Mouse (Mus musculus): ENCODE measurements around the gene Lrrc73. TPM values are rescaled to one million over a fixed set of nuclear protein-coding genes. Genes with fewer than 3 reads are reported as not detected.

Gene Lrrc73
- polyA plus RNA-seq (2015; fragmentation: Nextera tagmentation; extraction: Ambion mirVana) = 0.08 TPM in 1 of 2 replicates, not detected in the other

DNA sequence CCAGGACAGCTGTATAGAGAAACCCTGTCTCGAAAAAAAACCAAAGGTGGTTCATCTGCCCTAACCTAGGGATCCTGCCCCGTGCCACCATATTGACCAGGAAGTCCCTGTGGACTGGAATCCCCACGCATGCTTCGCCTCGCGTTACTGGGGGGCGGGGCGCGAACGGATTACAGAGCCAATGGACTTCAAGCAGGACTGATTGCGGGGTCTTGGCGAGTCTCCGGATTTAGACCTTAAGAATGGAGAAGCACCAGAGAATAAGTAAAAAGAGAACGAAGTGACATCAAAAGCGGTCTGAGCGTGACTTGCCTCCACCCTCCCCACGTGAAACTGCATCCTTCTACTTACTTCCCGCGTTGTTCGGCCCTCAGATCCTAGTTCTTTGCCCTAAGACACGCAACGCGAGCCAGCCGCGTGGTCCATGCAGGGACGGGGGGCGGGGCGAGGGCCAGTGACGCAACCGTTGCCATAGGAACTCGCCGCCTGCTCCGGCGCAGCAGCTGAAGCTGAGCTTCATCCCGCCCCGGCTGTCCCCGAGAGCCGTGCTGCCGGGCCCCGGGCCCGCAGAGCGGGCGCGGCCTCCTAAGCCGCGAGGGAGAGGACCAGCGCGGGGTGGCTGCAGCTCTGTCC is at the start of gene Lrrc73:
Lrrc73 (plus strand) TSS at position 80 of the 633 bp plus-strand sequence.
- Histone ChIP-seq H3K36me3 (replicated peaks) (peaks cover 45% of the 10 kb centered on the region), H3K27ac (replicated peaks) (no peak within 1 kb of the TSS), H3K9ac (peak within 1 kb of the TSS; percentile 25), H3K4me1 (replicated peaks) (peaks cover 35% of the 10 kb centered on the region), H3K9me3 (replicated peaks) (no peaks in the 10 kb centered on the region), H3K27me3 (peaks cover 39% of the 10 kb centered on the region), H3K4me2 (peak within 1 kb of the TSS; percentile 95), H3K4me3 (replicated peaks) (peak within 1 kb of the TSS; percentile 62)
- peak; percentile 67 for ATAC-seq (ENCODE audit: insufficient read depth)
- WGBS (ENCODE audit: insufficient replicate concordance) = 2% methylated on average over 48 of the region's 48 CpGs

DNA sequence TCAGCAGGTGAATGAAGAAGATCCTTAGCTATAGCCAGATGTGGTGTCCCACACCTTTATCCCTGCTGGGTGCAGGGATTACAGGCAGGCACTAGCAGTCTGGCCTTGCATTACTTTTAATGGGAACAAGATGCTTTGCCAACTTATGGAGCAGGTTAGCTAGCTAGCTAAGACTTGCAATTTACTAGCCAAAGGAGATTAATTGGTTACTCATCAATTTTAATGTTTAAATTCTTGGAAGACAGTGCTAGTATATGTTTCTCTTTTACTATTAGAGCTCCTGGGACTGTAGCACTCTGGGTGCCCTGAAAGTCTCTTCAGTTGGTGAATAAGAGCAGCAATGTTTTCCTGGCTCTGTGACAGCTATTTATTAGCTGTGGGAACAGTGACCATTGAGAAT is 46.7 kb upstream of the Lrrc73 start:
- no peaks in the 10 kb centered on the region for H3K27me3 ChIP-seq
- peaks cover 22% of the 10 kb centered on the region for H3K4me1 ChIP-seq (replicated peaks)
- H3K4me3 ChIP-seq (replicated peaks) = no peak overlapping the region
- H3K27ac ChIP-seq (replicated peaks) = no peak overlapping the region
- peaks cover 67% of the 10 kb centered on the region for H3K36me3 ChIP-seq (replicated peaks)
- H3K4me2 ChIP-seq = no peak overlapping the region
- ATAC-seq (ENCODE audit: insufficient read depth) = no peak
- H3K9me3 ChIP-seq (replicated peaks) = no peaks in the 10 kb centered on the region
- H3K9ac ChIP-seq = no peak overlapping the region

DNA sequence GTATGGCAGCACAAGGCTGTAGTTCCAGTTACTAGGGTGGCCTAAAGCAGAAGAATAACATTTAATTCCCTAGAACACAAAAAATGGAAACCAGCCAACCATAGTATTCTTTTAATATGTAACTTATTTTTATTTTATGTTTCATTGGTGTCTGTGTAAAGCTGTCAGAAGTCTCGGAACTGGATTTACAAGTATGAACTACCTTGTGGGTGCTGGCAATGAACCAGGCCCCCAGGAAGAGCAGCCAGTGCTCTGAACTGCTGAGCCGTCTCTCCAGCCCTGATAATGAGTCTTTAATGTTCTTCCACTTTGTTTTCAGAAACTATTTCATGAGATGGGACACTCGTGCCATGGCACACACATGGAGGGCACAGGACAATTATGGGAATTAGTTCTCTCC is 42.8 kb upstream of the Lrrc73 start:
- H3K36me3 ChIP-seq (replicated peaks) = peaks cover 94% of the 10 kb centered on the region
- no peaks in the 10 kb centered on the region for H3K27me3 ChIP-seq
- no peak overlapping the region for H3K27ac ChIP-seq (replicated peaks)
- H3K4me3 ChIP-seq (replicated peaks) = no peak overlapping the region
- no peak overlapping the region for H3K9ac ChIP-seq
- H3K4me1 ChIP-seq (replicated peaks) = no peaks in the 10 kb centered on the region
- H3K9me3 ChIP-seq (replicated peaks) = no peaks in the 10 kb centered on the region
- ATAC-seq (ENCODE audit: insufficient read depth) = no peak
- H3K4me2 ChIP-seq = no peak overlapping the region
- WGBS (ENCODE audit: insufficient replicate concordance) = 76% methylated on average over 3 of the region's 3 CpGs

- no peaks in the 10 kb centered on the region for H3K9me3 ChIP-seq (replicated peaks)
- peaks cover 98% of the 10 kb centered on the region for H3K36me3 ChIP-seq (replicated peaks)
- 68% methylated on average over 3 of the region's 3 CpGs for WGBS (ENCODE audit: insufficient replicate concordance)
- no peaks in the 10 kb centered on the region for H3K4me1 ChIP-seq (replicated peaks)
- ATAC-seq (ENCODE audit: insufficient read depth) = no peak
- H3K27ac ChIP-seq (replicated peaks) = no peak overlapping the region
- no peak overlapping the region for H3K4me2 ChIP-seq
- no peaks in the 10 kb centered on the region for H3K27me3 ChIP-seq
- H3K4me3 ChIP-seq (replicated peaks) = no peak overlapping the region
- H3K9ac ChIP-seq = no peak overlapping the region
Observed at GRCm38 (mm10) chr17:46221601-46222000, 31.7 kb upstream of the Lrrc73 start.

DNA sequence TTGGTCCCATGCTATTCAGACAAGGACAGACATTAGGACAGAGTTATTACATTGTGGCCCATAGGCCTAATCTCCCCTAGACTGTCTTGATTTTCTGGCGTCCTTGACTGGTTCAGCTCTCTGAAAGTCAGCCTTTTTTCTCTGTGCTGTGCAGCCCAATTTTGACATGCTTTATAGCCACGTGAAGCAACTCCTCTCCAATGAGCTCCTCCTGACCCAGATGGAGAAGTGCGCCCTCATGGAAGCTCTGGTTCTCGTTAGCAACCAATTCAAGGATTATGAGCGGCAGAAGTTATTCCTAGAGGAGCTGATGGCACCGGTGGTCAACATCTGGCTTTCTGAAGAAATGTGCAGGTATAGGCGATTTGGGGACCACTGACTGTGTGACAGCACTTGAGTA is 25.8 kb upstream of the Lrrc73 start:
- 80% methylated on average over 7 of the region's 7 CpGs for WGBS (ENCODE audit: insufficient replicate concordance)
- peaks cover 92% of the 10 kb centered on the region for H3K36me3 ChIP-seq (replicated peaks)

GRCm38 (mm10) chr17:46236067-46236466 is 17.3 kb upstream of the Lrrc73 start:
- Histone ChIP-seq H3K9me3 (replicated peaks) (no peaks in the 10 kb centered on the region), H3K4me2 (no peak overlapping the region), H3K9ac (no peak overlapping the region), H3K4me1 (replicated peaks) (peaks cover 19% of the 10 kb centered on the region), H3K4me3 (replicated peaks) (no peak overlapping the region), H3K36me3 (replicated peaks) (peaks cover 78% of the 10 kb centered on the region), H3K27me3 (no peaks in the 10 kb centered on the region), H3K27ac (replicated peaks) (no peak overlapping the region)
- ATAC-seq (ENCODE audit: insufficient read depth) = no peak
- WGBS (ENCODE audit: insufficient replicate concordance) = 41% methylated on average over 1 of the region's 1 CpGs

More for the DNA sequence above, 25.8 kb upstream of the Lrrc73 start:
- ATAC-seq (ENCODE audit: insufficient read depth) = no peak
- Histone ChIP-seq H3K4me1 (replicated peaks) (no peaks in the 10 kb centered on the region), H3K4me3 (replicated peaks) (no peak overlapping the region), H3K4me2 (no peak overlapping the region), H3K9me3 (replicated peaks) (no peaks in the 10 kb centered on the region), H3K27ac (replicated peaks) (no peak overlapping the region), H3K9ac (no peak overlapping the region), H3K27me3 (no peaks in the 10 kb centered on the region)

DNA sequence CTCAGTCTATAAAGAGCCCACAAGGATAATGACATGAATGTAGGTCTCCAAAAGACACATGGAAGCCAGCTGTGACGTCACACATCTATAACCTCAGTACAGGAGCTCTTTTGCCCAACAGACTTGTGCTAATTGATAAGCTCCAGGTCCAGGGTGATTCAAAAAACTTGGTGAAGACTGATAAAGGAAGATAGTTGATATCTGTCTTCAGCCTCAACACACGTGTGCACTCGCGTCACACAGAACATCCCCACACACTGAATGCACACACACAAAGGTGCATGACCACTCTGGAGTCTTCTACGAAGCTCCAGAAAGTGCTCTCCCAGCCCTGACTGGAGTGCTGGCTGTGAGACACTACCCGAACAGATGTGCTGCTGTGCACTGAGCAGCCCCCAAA is 16.3 kb upstream of the Lrrc73 start:
- Histone ChIP-seq H3K27me3 (no peaks in the 10 kb centered on the region), H3K4me3 (replicated peaks) (no peak overlapping the region), H3K4me2 (no peak overlapping the region), H3K4me1 (replicated peaks) (peaks cover 19% of the 10 kb centered on the region), H3K9me3 (replicated peaks) (no peaks in the 10 kb centered on the region), H3K36me3 (replicated peaks) (peaks cover 81% of the 10 kb centered on the region), H3K27ac (replicated peaks) (peak overlapping the region; percentile 64; the same call in 1 of the 2 replicates), H3K9ac (no peak overlapping the region)
- 38% methylated on average over 6 of the region's 6 CpGs for WGBS (ENCODE audit: insufficient replicate concordance)
- peak; percentile 74 for ATAC-seq (ENCODE audit: insufficient read depth)

GRCm38 (mm10) chr17:46237480-46237879 is 15.9 kb upstream of the Lrrc73 start:
- no peak overlapping the region for H3K9ac ChIP-seq
- H3K9me3 ChIP-seq (replicated peaks) = no peaks in the 10 kb centered on the region
- WGBS (ENCODE audit: insufficient replicate concordance) = 60% methylated on average over 5 of the region's 5 CpGs
- peaks cover 85% of the 10 kb centered on the region for H3K36me3 ChIP-seq (replicated peaks)
- peaks cover 19% of the 10 kb centered on the region for H3K4me1 ChIP-seq (replicated peaks)
- H3K4me3 ChIP-seq (replicated peaks) = no peak overlapping the region
- no peak overlapping the region for H3K4me2 ChIP-seq
- H3K27me3 ChIP-seq = no peaks in the 10 kb centered on the region
- no peak; the same call in 1 of the 2 replicates for ATAC-seq (ENCODE audit: insufficient read depth)
- peak overlapping the region; percentile 64; the same call in 1 of the 2 replicates for H3K27ac ChIP-seq (replicated peaks)

GRCm38 (mm10) chr17:46239516-46240114 is 13.7 kb upstream of the Lrrc73 start:
- Histone ChIP-seq H3K4me1 (replicated peaks) (peaks cover 19% of the 10 kb centered on the region), H3K27me3 (no peaks in the 10 kb centered on the region), H3K36me3 (replicated peaks) (peaks cover 88% of the 10 kb centered on the region), H3K9ac (no peak overlapping the region), H3K4me3 (replicated peaks) (no peak overlapping the region), H3K4me2 (no peak overlapping the region), H3K27ac (replicated peaks) (no peak overlapping the region), H3K9me3 (replicated peaks) (no peaks in the 10 kb centered on the region)
- 74% methylated on average over 15 of the region's 15 CpGs for WGBS (ENCODE audit: insufficient replicate concordance)
- ATAC-seq (ENCODE audit: insufficient read depth) = no peak

GRCm38 (mm10) chr17:46241471-46241870 is 11.9 kb upstream of the Lrrc73 start:
- Histone ChIP-seq H3K4me2 (no peak overlapping the region), H3K27me3 (no peaks in the 10 kb centered on the region), H3K9ac (no peak overlapping the region), H3K27ac (replicated peaks) (no peak overlapping the region), H3K36me3 (replicated peaks) (peaks cover 94% of the 10 kb centered on the region), H3K9me3 (replicated peaks) (no peaks in the 10 kb centered on the region), H3K4me3 (replicated peaks) (no peak overlapping the region), H3K4me1 (replicated peaks) (peaks cover 20% of the 10 kb centered on the region)
- ATAC-seq (ENCODE audit: insufficient read depth) = no peak
- 66% methylated on average over 11 of the region's 11 CpGs for WGBS (ENCODE audit: insufficient replicate concordance)

DNA sequence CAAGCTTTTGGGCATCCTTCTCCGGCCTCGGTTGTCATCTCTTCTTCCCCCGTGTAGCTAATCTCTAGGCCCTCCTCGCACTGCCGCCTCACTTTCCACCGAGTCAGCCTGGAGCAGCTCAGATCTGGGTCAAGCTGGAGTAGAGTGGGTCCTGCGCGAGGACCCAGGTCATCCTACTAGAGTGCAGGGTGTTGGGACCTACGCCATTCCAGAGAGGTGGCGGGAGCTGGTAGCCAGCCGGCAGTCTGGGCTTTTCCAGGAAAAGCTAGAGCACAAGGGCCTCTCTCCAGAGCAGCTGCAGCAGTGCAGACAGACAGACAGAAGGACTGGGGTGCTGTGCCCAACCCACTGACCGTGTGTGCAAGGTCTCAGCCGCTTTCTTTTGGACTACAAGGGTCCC is 11.1 kb upstream of the Lrrc73 start:
- ATAC-seq (ENCODE audit: insufficient read depth) = no peak
- no peaks in the 10 kb centered on the region for H3K27me3 ChIP-seq
- H3K4me2 ChIP-seq = no peak overlapping the region
- no peak overlapping the region for H3K9ac ChIP-seq
- 84% methylated on average over 13 of the region's 13 CpGs for WGBS (ENCODE audit: insufficient replicate concordance)
- peaks cover 86% of the 10 kb centered on the region for H3K36me3 ChIP-seq (replicated peaks)
- H3K27ac ChIP-seq (replicated peaks) = no peak overlapping the region
- no peak overlapping the region for H3K4me3 ChIP-seq (replicated peaks)
- H3K9me3 ChIP-seq (replicated peaks) = no peaks in the 10 kb centered on the region
- peaks cover 20% of the 10 kb centered on the region for H3K4me1 ChIP-seq (replicated peaks)

Measured in liver, embryonic 15.5 days (tissue).